Mouse (Mus musculus): ENCODE results near the gene Fbxo17. TPM values are rescaled to one million over a fixed set of nuclear protein-coding genes. Genes with fewer than 3 reads are reported as not detected.
A peak's percentile ranks its signal among the peaks of the same experiment; 100 is the strongest.

Fbxo17 gene
- total RNA-seq, 1 experiment: 6.6 TPM

- no peak for TF ChIP-seq CHD2 (IDR thresholded peaks at IDR 0.05; ENCODE audit: low read depth, low read length)
- no peak for TF ChIP-seq MAFK (IDR thresholded peaks at IDR 0.05; ENCODE audit: insufficient read depth, low read depth, low read length)
- no peak for TF ChIP-seq ZC3H11A (IDR thresholded peaks at IDR 0.05; ENCODE audit: borderline replicate concordance, low read depth, low read length)
- TF ChIP-seq HCFC1 (IDR thresholded peaks at IDR 0.05; ENCODE audit: borderline replicate concordance, insufficient read depth, low read length): no peak
- TF ChIP-seq ZNF384 (IDR thresholded peaks at IDR 0.05; ENCODE audit: low read depth, low read length): no peak
- in situ Hi-C loops (cut with MboI; ENCODE audit: low sequenced_read_pairs in 2 of 2, unreplicated experiment in 2 of 2): no loop called here
- H3K9me3 ChIP-seq (ENCODE audit: control insufficient read depth, insufficient read depth, low read depth, low read length): no peaks in the 10 kb centered on the region
- H3K4me1 ChIP-seq (ENCODE audit: control insufficient read depth in 2 of 2, insufficient read depth in 2 of 2, low read length in 2 of 2, poor library complexity in 1 of 2): peaks cover 6 to 8% of the 10 kb centered on the region in 2 experiments; a peak in 2 of 4 replicates
- peaks cover 16% of the 10 kb centered on the region for H3K36me3 ChIP-seq (ENCODE audit: control insufficient read depth, insufficient read depth, low read length, poor library complexity, severe bottlenecking)
- DNase-seq (ENCODE audit: low read depth, low spot score): no peak
- H3K4me3 ChIP-seq (ENCODE audit: insufficient read depth in 1 of 2, low read depth in 1 of 2, low read length in 2 of 2, poor library complexity in 1 of 2, severe bottlenecking in 1 of 2): peak overlapping the region; percentile 1 to 40
- peak overlapping the region; percentile 4; the same call in 1 of the 2 replicates for H3K27ac ChIP-seq (ENCODE audit: insufficient read depth, low read depth, low read length, poor library complexity, severe bottlenecking)
- H3K9ac ChIP-seq (ENCODE audit: insufficient read depth, low read depth, low read length, poor library complexity, severe bottlenecking): peak overlapping the region; percentile 47; the same call in 1 of the 2 replicates
These were observed 23.2 kb downstream of the Fbxo17 start for GRCm38 (mm10) chr7:28739829-28740228.

- Histone ChIP-seq H3K9me3 (ENCODE audit: control insufficient read depth, insufficient read depth, low read depth, low read length) (no peaks in the 10 kb centered on the region), H3K4me3 (ENCODE audit: insufficient read depth in 1 of 2, low read depth in 1 of 2, low read length in 2 of 2, poor library complexity in 1 of 2, severe bottlenecking in 1 of 2) (peak overlapping the region; percentile 83 to 95), H3K9ac (ENCODE audit: insufficient read depth, low read depth, low read length, poor library complexity, severe bottlenecking) (peak overlapping the region; percentile 79), H3K27ac (ENCODE audit: insufficient read depth, low read depth, low read length, poor library complexity, severe bottlenecking) (peak overlapping the region; percentile 35; the same call in 1 of the 2 replicates), H3K36me3 (ENCODE audit: control insufficient read depth, insufficient read depth, low read length, poor library complexity, severe bottlenecking) (peaks cover 23% of the 10 kb centered on the region), H3K4me1 (ENCODE audit: control insufficient read depth in 2 of 2, insufficient read depth in 2 of 2, low read length in 2 of 2, poor library complexity in 1 of 2) (peaks cover 6 to 8% of the 10 kb centered on the region in 2 experiments; a peak in 2 of 4 replicates)
- TF ChIP-seq CHD2 (IDR thresholded peaks at IDR 0.05; ENCODE audit: low read depth, low read length): no peak
- no peak for TF ChIP-seq ZC3H11A (IDR thresholded peaks at IDR 0.05; ENCODE audit: borderline replicate concordance, low read depth, low read length)
- no peak for TF ChIP-seq ZNF384 (IDR thresholded peaks at IDR 0.05; ENCODE audit: low read depth, low read length)
- TF ChIP-seq HCFC1 (IDR thresholded peaks at IDR 0.05; ENCODE audit: borderline replicate concordance, insufficient read depth, low read length): no peak
- TF ChIP-seq MAFK (IDR thresholded peaks at IDR 0.05; ENCODE audit: insufficient read depth, low read depth, low read length): no peak
- DNase-seq (ENCODE audit: low read depth, low spot score): no peak
- in situ Hi-C loops (cut with MboI; ENCODE audit: low sequenced_read_pairs in 2 of 2, unreplicated experiment in 2 of 2): no loop called here
These were observed 24.3 kb downstream of the Fbxo17 start for GRCm38 (mm10) chr7:28740949-28741348.

GRCm38 (mm10) chr7:28741368-28741708 is 24.7 kb downstream of the Fbxo17 start:
- Histone ChIP-seq H3K27ac (ENCODE audit: insufficient read depth, low read depth, low read length, poor library complexity, severe bottlenecking) (peak overlapping the region; percentile 35; the same call in 1 of the 2 replicates), H3K9ac (ENCODE audit: insufficient read depth, low read depth, low read length, poor library complexity, severe bottlenecking) (peak overlapping the region; percentile 79), H3K4me3 (ENCODE audit: insufficient read depth in 1 of 2, low read depth in 1 of 2, low read length in 2 of 2, poor library complexity in 1 of 2, severe bottlenecking in 1 of 2) (peak overlapping the region; percentile 83 to 95), H3K36me3 (ENCODE audit: control insufficient read depth, insufficient read depth, low read length, poor library complexity, severe bottlenecking) (peaks cover 26% of the 10 kb centered on the region), H3K4me1 (ENCODE audit: control insufficient read depth in 2 of 2, insufficient read depth in 2 of 2, low read length in 2 of 2, poor library complexity in 1 of 2) (peaks cover 6 to 8% of the 10 kb centered on the region in 2 experiments; a peak in 2 of 4 replicates), H3K9me3 (ENCODE audit: control insufficient read depth, insufficient read depth, low read depth, low read length) (no peaks in the 10 kb centered on the region)
- TF ChIP-seq MAFK (IDR thresholded peaks at IDR 0.05; ENCODE audit: insufficient read depth, low read depth, low read length) (no peak), HCFC1 (IDR thresholded peaks at IDR 0.05; ENCODE audit: borderline replicate concordance, insufficient read depth, low read length) (no peak), ZNF384 (IDR thresholded peaks at IDR 0.05; ENCODE audit: low read depth, low read length) (no peak), ZC3H11A (IDR thresholded peaks at IDR 0.05; ENCODE audit: borderline replicate concordance, low read depth, low read length) (no peak), CHD2 (IDR thresholded peaks at IDR 0.05; ENCODE audit: low read depth, low read length) (no peak)
- DNase-seq (ENCODE audit: low read depth, low spot score): no peak
- in situ Hi-C loops (cut with MboI; ENCODE audit: low sequenced_read_pairs in 2 of 2, unreplicated experiment in 2 of 2): no loop called here

- in situ Hi-C loops (cut with MboI; ENCODE audit: low sequenced_read_pairs in 2 of 2, unreplicated experiment in 2 of 2): no loop called here
- peak; percentile 98 for DNase-seq (ENCODE audit: low read depth, low spot score)
- peak within 1 kb of the TSS; percentile 65 for H3K27ac ChIP-seq (ENCODE audit: insufficient read depth, low read depth, low read length, poor library complexity, severe bottlenecking)
- peak within 1 kb of the TSS; percentile 84 for H3K9ac ChIP-seq (ENCODE audit: insufficient read depth, low read depth, low read length, poor library complexity, severe bottlenecking)
- no peaks in the 10 kb centered on the region for H3K9me3 ChIP-seq (ENCODE audit: control insufficient read depth, insufficient read depth, low read depth, low read length)
- H3K36me3 ChIP-seq (ENCODE audit: control insufficient read depth, insufficient read depth, low read length, poor library complexity, severe bottlenecking): peaks cover 30% of the 10 kb centered on the region
- peaks cover 6 to 8% of the 10 kb centered on the region in 2 experiments; a peak in 2 of 4 replicates for H3K4me1 ChIP-seq (ENCODE audit: control insufficient read depth in 2 of 2, insufficient read depth in 2 of 2, low read length in 2 of 2, poor library complexity in 1 of 2)
- TF ChIP-seq CHD2 (IDR thresholded peaks at IDR 0.05; ENCODE audit: low read depth, low read length) (peak; percentile 74), ZNF384 (IDR thresholded peaks at IDR 0.05; ENCODE audit: low read depth, low read length) (no peak), HCFC1 (IDR thresholded peaks at IDR 0.05; ENCODE audit: borderline replicate concordance, insufficient read depth, low read length) (peak; percentile 72), ZC3H11A (IDR thresholded peaks at IDR 0.05; ENCODE audit: borderline replicate concordance, low read depth, low read length) (no peak)
- peak within 1 kb of the TSS; percentile 83 to 95 for H3K4me3 ChIP-seq (ENCODE audit: insufficient read depth in 1 of 2, low read depth in 1 of 2, low read length in 2 of 2, poor library complexity in 1 of 2, severe bottlenecking in 1 of 2)
These were observed 25.3 kb downstream of the Fbxo17 start, which contains the start of the genes Mrps12 and Sars2 for GRCm38 (mm10) chr7:28741709-28742438. Gene Mrps12, minus strand, starts transcription at chr7:28741820. Gene Sars2, plus strand, starts transcription at chr7:28741992.

Data from ES-E14 (cell line).